Mouse (Mus musculus): ENCODE data around the gene H2-Eb2.

GRCm38 (mm10) chr17:34325436-34325835 is at the start of gene H2-Eb2:
- TF ChIP-seq CTCF (IDR thresholded peaks at IDR 0.05; ENCODE audit: control insufficient read depth, insufficient read depth, insufficient replicate concordance, low read depth, low read length) = no peak
- TF ChIP-seq POLR2A (IDR thresholded peaks at IDR 0.05; ENCODE audit: control insufficient read depth, low read depth, low read length) = no peak

All from testis, adult 2 months (tissue).